Mouse (Mus musculus) kidney, embryonic 15.5 days (tissue): ENCODE data around the gene Pank3. TPM values are rescaled to one million over a fixed set of nuclear protein-coding genes. Genes with fewer than 3 reads are reported as not detected.
A peak's percentile ranks its signal among the peaks of the same experiment; 100 is the strongest.
"Not testable (repeated sequence)": the region's sequence is repeated elsewhere in the genome, so short reads cannot be mapped to it uniquely, and the experiment has no call there.

Source experiments
- ATAC-seq: fragments of 200-750 bp; cut with Nextera tagmentation; replicated peaks from 2 replicates; pipeline ENCODE4 v1.8.0; 2017; ENCODE audit warnings: moderate TSS enrichment; ENCODE audit not compliant: low FRiP score
- H3K27ac ChIP-seq: fragments of 300-500 bp; sonication (generic); 2 replicates; pipeline ENCODE4 v1.5.1; 2015; ENCODE audit warnings: mild to moderate bottlenecking, inconsistent platforms
- H3K27me3 ChIP-seq: fragments of 300-500 bp; sonication (generic); 2 replicates; pipeline ENCODE4 v1.6.1; 2015; ENCODE audit warnings: inconsistent platforms
- H3K36me3 ChIP-seq: fragments of 300-500 bp; sonication (generic); 2 replicates; pipeline ENCODE4 v1.6.1; 2015; ENCODE audit warnings: inconsistent platforms
- H3K4me1 ChIP-seq: fragments of 300-500 bp; sonication (generic); 2 replicates; pipeline ENCODE4 v1.6.1; 2015; ENCODE audit warnings: inconsistent platforms
- H3K4me2 ChIP-seq: fragments of 300-500 bp; sonication (generic); 2 replicates; pipeline ENCODE4 v1.6.1; 2015; ENCODE audit warnings: moderate library complexity, mild to moderate bottlenecking, inconsistent platforms
- H3K4me3 ChIP-seq: fragments of 300-500 bp; sonication (generic); replicated peaks from 2 replicates; pipeline ENCODE4 v1.5.1; 2015; ENCODE audit warnings: mild to moderate bottlenecking, inconsistent platforms
- H3K9ac ChIP-seq: fragments of 300-500 bp; sonication (generic); 2 replicates; pipeline ENCODE4 v1.6.1; 2015; ENCODE audit warnings: mild to moderate bottlenecking, inconsistent platforms
- H3K9me3 ChIP-seq: fragments of 300-500 bp; sonication (generic); replicated peaks from 2 replicates; pipeline ENCODE4 v1.6.1; 2016; ENCODE audit warnings: inconsistent platforms
- WGBS: fragments of 180-500 bp; shearing (Covaris S2); methylation state at CpG from one replicate; pipeline ENCODE4 v1.1.7; 2015; ENCODE audit warnings: mixed read lengths; 5-methylcytosine and 5-hydroxymethylcytosine counted together
- polyA plus RNA-seq: library from polyadenylated mRNA; unstranded; fragments of >200 nt; fragmentation: Nextera tagmentation; extraction: Ambion mirVana; gene quantifications from 2 replicates; pipeline ENCODE4 v1.2.1, GENCODE M21; 2015

Pank3 gene
- polyA plus RNA-seq, 1 experiment from 2014 or later, result 14.1 TPM

DNA sequence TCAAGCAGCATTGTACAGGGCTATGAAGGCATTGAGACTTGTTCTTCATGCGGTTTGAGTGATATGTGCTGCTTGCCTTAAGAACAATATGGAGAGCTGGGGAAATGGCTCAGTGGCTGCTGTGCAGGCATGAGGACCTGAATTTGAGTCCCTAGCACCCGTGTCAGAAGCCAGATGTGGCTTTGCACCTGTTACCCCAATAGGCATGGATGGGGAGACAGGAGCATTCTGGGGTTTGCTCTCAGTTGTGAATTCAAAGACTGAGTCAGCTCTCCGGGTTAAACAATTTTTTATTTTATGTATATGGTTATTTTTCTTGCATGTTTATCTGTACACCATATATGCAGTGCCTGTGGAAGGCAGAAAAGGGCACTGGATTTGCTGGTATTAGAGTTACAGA, 13.2 kb downstream of the Pank3 start:
- no peak overlapping the region for H3K9ac ChIP-seq
- H3K36me3 ChIP-seq, result peaks cover 83% of the 10 kb centered on the region
- 97% methylated on average over 3 of the region's 3 CpGs for WGBS
- no peak overlapping the region for H3K4me2 ChIP-seq
- no peaks in the 10 kb centered on the region for H3K27me3 ChIP-seq
- no peak for ATAC-seq
- H3K4me3 ChIP-seq, result no peak overlapping the region
- no peak overlapping the region for H3K27ac ChIP-seq
- H3K4me1 ChIP-seq, result no peaks in the 10 kb centered on the region
- no peaks in the 10 kb centered on the region for H3K9me3 ChIP-seq

DNA sequence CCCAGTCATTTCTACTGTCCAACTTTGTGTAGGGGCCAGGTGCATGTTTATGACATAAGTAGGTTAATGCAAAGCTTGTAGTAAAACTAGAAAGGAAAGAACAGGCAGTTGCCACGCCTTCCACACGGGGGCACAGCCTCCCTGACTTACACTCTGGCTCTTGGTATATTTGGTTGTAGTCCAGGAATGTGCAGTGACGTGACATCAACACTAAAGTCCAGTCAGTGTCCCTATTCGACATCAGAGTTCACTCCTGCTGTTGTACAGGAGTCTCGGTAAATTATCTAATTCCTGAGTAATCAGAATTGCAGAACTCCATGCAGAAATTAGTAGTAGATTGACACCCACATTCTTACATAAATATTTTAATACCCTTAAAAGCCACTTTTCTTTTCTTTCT, 13.8 kb downstream of the Pank3 start:
- Histone ChIP-seq H3K9ac (no peak overlapping the region), H3K27ac (no peak overlapping the region), H3K9me3 (no peaks in the 10 kb centered on the region), H3K4me1 (no peaks in the 10 kb centered on the region), H3K27me3 (no peaks in the 10 kb centered on the region), H3K4me3 (no peak overlapping the region), H3K36me3 (peaks cover 79% of the 10 kb centered on the region), H3K4me2 (no peak overlapping the region)
- 92% methylated on average over 5 of the region's 5 CpGs for WGBS
- ATAC-seq, result no peak

- WGBS, result 84% methylated on average over 3 of the region's 3 CpGs
Measured at GRCm38 (mm10) chr11:35784002-35784401, 14.7 kb downstream of the Pank3 start.

DNA sequence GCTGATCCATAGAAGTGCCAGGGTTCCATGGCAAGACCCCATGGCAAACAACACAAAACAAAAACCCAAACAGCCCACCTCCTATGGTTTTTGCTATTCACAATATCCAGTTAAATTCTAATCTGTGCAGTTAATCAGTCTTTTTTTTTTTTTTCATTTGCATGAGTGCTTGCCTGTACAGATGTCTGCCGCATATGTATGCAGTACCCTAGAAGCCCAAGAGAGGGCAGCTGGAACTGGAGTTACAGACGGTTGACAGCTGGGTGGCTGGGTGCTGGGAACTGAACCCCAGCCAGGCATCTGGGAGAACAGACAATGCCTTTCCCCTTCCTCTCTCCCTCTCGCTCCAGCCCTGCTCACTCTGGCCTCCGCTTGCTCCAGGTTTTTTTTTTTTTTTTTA, 15.3 kb downstream of the Pank3 start:
- Histone ChIP-seq H3K27ac (no peak overlapping the region), H3K9ac (no peak overlapping the region), H3K4me1 (no peaks in the 10 kb centered on the region), H3K27me3 (no peaks in the 10 kb centered on the region), H3K36me3 (peaks cover 74% of the 10 kb centered on the region), H3K4me3 (no peak overlapping the region), H3K9me3 (no peaks in the 10 kb centered on the region), H3K4me2 (no peak overlapping the region)
- WGBS, result 96% methylated on average over 4 of the region's 4 CpGs
- ATAC-seq, result no peak

More at GRCm38 (mm10) chr11:35784002-35784401, 14.7 kb downstream of the Pank3 start:
- Histone ChIP-seq H3K36me3 (peaks cover 74% of the 10 kb centered on the region), H3K9me3 (no peaks in the 10 kb centered on the region), H3K4me2 (no peak overlapping the region), H3K27ac (no peak overlapping the region), H3K4me1 (no peaks in the 10 kb centered on the region), H3K4me3 (no peak overlapping the region), H3K27me3 (no peaks in the 10 kb centered on the region), H3K9ac (no peak overlapping the region)
- no peak for ATAC-seq

- no peak for ATAC-seq
- Histone ChIP-seq H3K27ac (no peak overlapping the region), H3K27me3 (no peaks in the 10 kb centered on the region), H3K36me3 (peaks cover 65% of the 10 kb centered on the region), H3K9me3 (no peaks in the 10 kb centered on the region), H3K9ac (no peak overlapping the region), H3K4me2 (no peak overlapping the region), H3K4me1 (no peaks in the 10 kb centered on the region), H3K4me3 (no peak overlapping the region)
- 82% methylated on average over 2 of the region's 2 CpGs for WGBS
Measured at GRCm38 (mm10) chr11:35788443-35788842, 19.2 kb downstream of the Pank3 start.

- 78% methylated on average over 5 of the region's 5 CpGs for WGBS
- not testable (repeated sequence) for ATAC-seq, H3K4me1 ChIP-seq, H3K27ac ChIP-seq, H3K4me2 ChIP-seq, H3K9ac ChIP-seq, H3K4me3 ChIP-seq, H3K9me3 ChIP-seq
- H3K27me3 ChIP-seq, result peaks cover 31% of the 10 kb centered on the region
- peaks cover 32% of the 10 kb centered on the region for H3K36me3 ChIP-seq
Measured at GRCm38 (mm10) chr11:35792800-35793199, 23.5 kb downstream of the Pank3 start.

GRCm38 (mm10) chr11:35797751-35798494, 28.6 kb downstream of the Pank3 start:
- Histone ChIP-seq H3K27me3 (peaks cover 56% of the 10 kb centered on the region), H3K4me3 (peak overlapping the region; percentile 42), H3K9me3 (no peaks in the 10 kb centered on the region), H3K27ac (no peak overlapping the region), H3K4me2 (peak overlapping the region; percentile 71), H3K36me3 (no peaks in the 10 kb centered on the region), H3K4me1 (peaks cover 14% of the 10 kb centered on the region), H3K9ac (no peak overlapping the region)
- 3% methylated on average over 84 of the region's 86 CpGs for WGBS
- ATAC-seq, result no peak

DNA sequence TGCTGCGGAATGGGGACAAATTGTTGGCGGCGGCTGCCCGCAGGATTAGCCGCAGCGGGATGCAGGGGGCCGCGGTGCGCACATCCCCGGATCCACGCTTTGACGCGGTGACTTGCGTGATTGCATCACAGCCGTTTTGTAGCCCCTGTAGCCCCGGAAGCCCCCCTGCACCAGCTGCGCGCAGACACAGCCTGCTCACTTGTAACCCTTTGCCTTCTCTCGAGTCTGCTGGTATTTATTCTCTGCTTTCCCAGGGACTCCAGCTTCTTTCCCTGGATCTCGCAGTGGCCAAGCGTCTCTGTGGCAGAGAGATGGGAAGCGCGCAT, 29.2 kb downstream of the Pank3 start:
- no peak overlapping the region for H3K9ac ChIP-seq
- H3K9me3 ChIP-seq, result no peaks in the 10 kb centered on the region
- H3K4me3 ChIP-seq, result peak overlapping the region; percentile 42
- H3K27ac ChIP-seq, result no peak overlapping the region
- WGBS, result 4% methylated on average over 23 of the region's 23 CpGs
- H3K27me3 ChIP-seq, result peaks cover 56% of the 10 kb centered on the region
- H3K4me2 ChIP-seq, result peak overlapping the region; percentile 71
- no peak for ATAC-seq
- H3K4me1 ChIP-seq, result peaks cover 14% of the 10 kb centered on the region
- no peaks in the 10 kb centered on the region for H3K36me3 ChIP-seq

DNA sequence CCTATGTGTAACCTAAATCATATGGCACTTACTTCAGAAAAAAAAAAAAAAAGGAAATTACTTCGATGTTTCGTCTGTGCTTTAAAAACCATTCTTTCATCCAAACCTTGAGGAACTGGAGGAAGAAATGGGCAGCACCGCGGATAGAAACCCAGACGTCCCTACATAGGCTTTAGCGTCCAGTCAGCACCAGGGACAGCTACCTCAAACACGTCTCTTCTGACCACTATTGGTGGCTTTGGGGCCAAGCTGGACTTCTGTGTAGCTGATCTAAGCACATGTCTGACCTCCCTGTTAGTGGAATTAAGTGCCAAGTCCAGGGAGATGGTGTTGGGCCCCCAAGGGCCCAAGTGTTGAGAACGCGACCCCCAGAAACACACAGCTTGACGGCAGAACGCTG, 29.6 kb downstream of the Pank3 start, which contains the start of gene Fbll1:
Gene Fbll1 (minus strand): TSS at position 11 of the 400 bp plus-strand sequence.
- no peak for ATAC-seq

GRCm38 (mm10) chr11:35801332-35801731, 32.0 kb downstream of the Pank3 start:
- no peak overlapping the region for H3K27ac ChIP-seq
- H3K4me2 ChIP-seq, result no peak overlapping the region
- no peak overlapping the region for H3K9ac ChIP-seq
- no peaks in the 10 kb centered on the region for H3K9me3 ChIP-seq
- peaks cover 39% of the 10 kb centered on the region for H3K27me3 ChIP-seq
- peaks cover 4% of the 10 kb centered on the region; the same call in 1 of the 2 replicates for H3K36me3 ChIP-seq
- ATAC-seq, result no peak
- H3K4me3 ChIP-seq, result no peak overlapping the region
- peaks cover 14% of the 10 kb centered on the region for H3K4me1 ChIP-seq
- 74% methylated on average over 5 of the region's 5 CpGs for WGBS

More for the DNA sequence above, 29.6 kb downstream of the Pank3 start, which contains the start of gene Fbll1:
- Histone ChIP-seq H3K4me2 (peak within 1 kb of the TSS; percentile 71), H3K27me3 (peaks cover 56% of the 10 kb centered on the region), H3K27ac (no peak within 1 kb of the TSS), H3K9me3 (no peaks in the 10 kb centered on the region), H3K4me1 (peaks cover 14% of the 10 kb centered on the region), H3K9ac (no peak within 1 kb of the TSS), H3K36me3 (no peaks in the 10 kb centered on the region), H3K4me3 (peak within 1 kb of the TSS; percentile 42)
- 16% methylated on average over 11 of the region's 11 CpGs for WGBS

- no peaks in the 10 kb centered on the region for H3K4me1 ChIP-seq
- H3K36me3 ChIP-seq, result peaks cover 100% of the 10 kb centered on the region
- H3K27me3 ChIP-seq, result no peaks in the 10 kb centered on the region
- no peak overlapping the region for H3K9ac ChIP-seq
- no peak for ATAC-seq
- no peak overlapping the region for H3K4me2 ChIP-seq
- H3K4me3 ChIP-seq, result no peak overlapping the region
- H3K27ac ChIP-seq, result no peak overlapping the region
- H3K9me3 ChIP-seq, result no peaks in the 10 kb centered on the region
- WGBS, result 89% methylated on average over 10 of the region's 10 CpGs
Measured at GRCm38 (mm10) chr11:35811458-35811857, 42.2 kb downstream of the Pank3 start.

DNA sequence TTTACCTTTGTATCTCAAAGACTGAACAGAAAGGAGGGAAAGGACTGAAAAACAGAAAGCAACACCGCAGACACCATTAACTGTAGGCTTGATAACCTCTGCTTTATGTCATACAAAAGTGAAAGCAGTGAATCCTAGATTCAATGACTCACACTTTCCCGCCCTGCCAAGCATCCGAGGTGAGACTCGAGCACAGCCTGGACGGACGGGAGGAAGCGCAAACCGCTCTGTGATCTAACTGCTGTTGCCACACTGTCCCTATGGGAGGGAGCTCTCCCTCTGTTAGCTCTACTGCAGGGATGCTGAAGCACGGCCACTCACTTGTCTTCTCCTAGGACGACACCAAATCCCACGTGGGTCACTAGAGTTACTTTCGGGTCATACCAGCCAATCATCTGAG, 47.0 kb downstream of the Pank3 start:
- no peak overlapping the region for H3K27ac ChIP-seq
- no peak overlapping the region for H3K4me3 ChIP-seq
- no peak overlapping the region for H3K4me2 ChIP-seq
- no peaks in the 10 kb centered on the region for H3K27me3 ChIP-seq
- no peak for ATAC-seq
- H3K9me3 ChIP-seq, result no peaks in the 10 kb centered on the region
- WGBS, result 91% methylated on average over 12 of the region's 12 CpGs
- no peaks in the 10 kb centered on the region for H3K4me1 ChIP-seq
- H3K9ac ChIP-seq, result no peak overlapping the region
- H3K36me3 ChIP-seq, result peaks cover 97% of the 10 kb centered on the region

GRCm38 (mm10) chr11:35827714-35828113, 58.4 kb downstream of the Pank3 start:
- Histone ChIP-seq H3K4me1 (no peaks in the 10 kb centered on the region), H3K36me3 (peaks cover 94% of the 10 kb centered on the region), H3K4me2 (no peak overlapping the region), H3K27ac (no peak overlapping the region), H3K9ac (no peak overlapping the region), H3K9me3 (no peaks in the 10 kb centered on the region), H3K27me3 (no peaks in the 10 kb centered on the region), H3K4me3 (no peak overlapping the region)
- no peak for ATAC-seq
- WGBS, result 91% methylated on average over 6 of the region's 6 CpGs
